Mouse (Mus musculus) forebrain, embryonic 16.5 days (tissue): ENCODE measurements around the gene Cerkl. TPM values are rescaled to one million over a fixed set of nuclear protein-coding genes. Genes with fewer than 3 reads are reported as not detected.

Experiments
- ATAC-seq: fragments of 200-750 bp; cut with Nextera tagmentation; 2 replicates; pipeline ENCODE4 v1.8.0; 2017; ENCODE audit warnings: mild to moderate bottlenecking, moderate library complexity
- H3K27ac ChIP-seq: fragments of 300-500 bp; sonication (generic); 2 replicates; pipeline ENCODE4 v1.5.1; 2014; ENCODE audit warnings: low read length, control low read depth
- H3K27me3 ChIP-seq: fragments of 300-500 bp; sonication (generic); replicated peaks from 2 replicates; pipeline ENCODE4 v1.6.1; 2014; ENCODE audit warnings: low read length; ENCODE audit not compliant: control insufficient read depth, insufficient read depth
- H3K36me3 ChIP-seq: fragments of 300-500 bp; sonication (generic); 2 replicates; pipeline ENCODE4 v1.6.1; 2014; ENCODE audit not compliant: control insufficient read depth, insufficient read depth
- H3K4me1 ChIP-seq: fragments of 300-500 bp; sonication (generic); replicated peaks from 2 replicates; pipeline ENCODE4 v1.6.1; 2014; ENCODE audit warnings: low read length; ENCODE audit not compliant: control insufficient read depth, insufficient read depth
- H3K4me2 ChIP-seq: fragments of 300-500 bp; sonication (generic); 2 replicates; pipeline ENCODE4 v1.6.1; 2014; ENCODE audit warnings: mild to moderate bottlenecking, low read length, control low read depth
- H3K4me3 ChIP-seq: fragments of 300-500 bp; sonication (generic); replicated peaks from 2 replicates; pipeline ENCODE4 v1.5.1; 2014; ENCODE audit warnings: mild to moderate bottlenecking, low read length, control low read depth
- H3K9ac ChIP-seq: fragments of 300-500 bp; sonication (generic); replicated peaks from 2 replicates; pipeline ENCODE4 v1.6.1; 2014; ENCODE audit warnings: low read depth, low read length, control low read depth
- H3K9me3 ChIP-seq: fragments of 300-500 bp; sonication (generic); 2 replicates; pipeline ENCODE4 v1.6.1; 2016; ENCODE audit warnings: low read length; ENCODE audit not compliant: control insufficient read depth
- WGBS: fragments of 180-500 bp; shearing (Covaris S2); extraction: QIAGEN DNeasy Blood & Tissue Kit; methylation state at CpG from one replicate; pipeline ENCODE4 v1.1.7; 2014; 5-methylcytosine and 5-hydroxymethylcytosine counted together
- polyA plus RNA-seq: library from polyadenylated mRNA; unstranded; fragments of >200 nt; fragmentation: Nextera tagmentation; extraction: Ambion mirVana; gene quantifications from 2 replicates; pipeline ENCODE4 v1.2.1, GENCODE M21; 2015

The Cerkl gene
- polyA plus RNA-seq, 1 experiment from 2014 or later, result 1.5 TPM

GRCm38 (mm10) chr2:79449371-79449770 is 7.2 kb downstream of the Cerkl start:
- H3K9me3 ChIP-seq, result no peaks in the 10 kb centered on the region
- H3K9ac ChIP-seq, result no peak overlapping the region
- 43% methylated on average over 4 of the region's 4 CpGs for WGBS
- no peaks in the 10 kb centered on the region for H3K36me3 ChIP-seq
- H3K4me2 ChIP-seq, result no peak overlapping the region
- no peak overlapping the region for H3K27ac ChIP-seq
- H3K27me3 ChIP-seq, result peaks cover 7% of the 10 kb centered on the region
- H3K4me1 ChIP-seq, result peaks cover 12% of the 10 kb centered on the region
- no peak overlapping the region for H3K4me3 ChIP-seq
- no peak for ATAC-seq

- Histone ChIP-seq H3K27ac (no peak overlapping the region), H3K27me3 (peaks cover 4% of the 10 kb centered on the region), H3K4me3 (no peak overlapping the region), H3K4me2 (no peak overlapping the region), H3K9me3 (no peaks in the 10 kb centered on the region), H3K4me1 (0 out of 2 replicates have a peak, but pooled peaks cover 5% of the 10 kb centered on the region), H3K36me3 (no peaks in the 10 kb centered on the region), H3K9ac (no peak overlapping the region)
- ATAC-seq, result no peak
- 79% methylated on average over 1 of the region's 1 CpGs for WGBS
These were observed 9.4 kb downstream of the Cerkl start for GRCm38 (mm10) chr2:79447198-79447597.

- ATAC-seq, result no peak
- no peak overlapping the region for H3K4me3 ChIP-seq
- H3K27me3 ChIP-seq, result no peaks in the 10 kb centered on the region
- H3K4me1 ChIP-seq, result no peaks in the 10 kb centered on the region
- 79% methylated on average over 3 of the region's 3 CpGs for WGBS
- no peak overlapping the region for H3K27ac ChIP-seq
- no peak overlapping the region for H3K9ac ChIP-seq
- no peaks in the 10 kb centered on the region for H3K36me3 ChIP-seq
- no peaks in the 10 kb centered on the region for H3K9me3 ChIP-seq
- no peak overlapping the region for H3K4me2 ChIP-seq
These were observed 12.5 kb downstream of the Cerkl start for GRCm38 (mm10) chr2:79443861-79444620.

GRCm38 (mm10) chr2:79443401-79443800 is 13.2 kb downstream of the Cerkl start:
- Histone ChIP-seq H3K4me2 (no peak overlapping the region), H3K4me3 (no peak overlapping the region), H3K27me3 (no peaks in the 10 kb centered on the region), H3K27ac (no peak overlapping the region), H3K4me1 (no peaks in the 10 kb centered on the region), H3K36me3 (no peaks in the 10 kb centered on the region), H3K9ac (no peak overlapping the region), H3K9me3 (no peaks in the 10 kb centered on the region)
- no peak for ATAC-seq
- WGBS, result 92% methylated on average over 2 of the region's 2 CpGs

- H3K27ac ChIP-seq, result no peak overlapping the region
- H3K4me1 ChIP-seq, result no peaks in the 10 kb centered on the region
- no peaks in the 10 kb centered on the region for H3K27me3 ChIP-seq
- H3K4me2 ChIP-seq, result no peak overlapping the region
- no peaks in the 10 kb centered on the region for H3K36me3 ChIP-seq
- no peak overlapping the region for H3K9ac ChIP-seq
- 64% methylated on average over 6 of the region's 6 CpGs for WGBS
- no peak overlapping the region for H3K4me3 ChIP-seq
- no peak for ATAC-seq
- H3K9me3 ChIP-seq, result no peaks in the 10 kb centered on the region
These were observed 13.7 kb downstream of the Cerkl start for GRCm38 (mm10) chr2:79442906-79443305.

GRCm38 (mm10) chr2:79442227-79442626 is 14.4 kb downstream of the Cerkl start:
- no peak overlapping the region for H3K4me2 ChIP-seq
- H3K4me3 ChIP-seq, result no peak overlapping the region
- 100% methylated on average over 2 of the region's 2 CpGs for WGBS
- no peaks in the 10 kb centered on the region for H3K9me3 ChIP-seq
- H3K9ac ChIP-seq, result no peak overlapping the region
- no peaks in the 10 kb centered on the region for H3K36me3 ChIP-seq
- no peaks in the 10 kb centered on the region for H3K27me3 ChIP-seq
- H3K27ac ChIP-seq, result no peak overlapping the region
- ATAC-seq, result no peak
- H3K4me1 ChIP-seq, result no peaks in the 10 kb centered on the region

- Histone ChIP-seq H3K4me1 (peaks cover 8% of the 10 kb centered on the region), H3K4me3 (no peak overlapping the region), H3K36me3 (no peaks in the 10 kb centered on the region), H3K4me2 (no peak overlapping the region), H3K27me3 (peaks cover 17% of the 10 kb centered on the region), H3K9me3 (no peaks in the 10 kb centered on the region), H3K27ac (no peak overlapping the region), H3K9ac (no peak overlapping the region)
- no peak for ATAC-seq
These were observed 26.5 kb downstream of the Cerkl start for GRCm38 (mm10) chr2:79430061-79430460.

GRCm38 (mm10) chr2:79429650-79430049 is 26.9 kb downstream of the Cerkl start:
- H3K9me3 ChIP-seq, result no peaks in the 10 kb centered on the region
- peaks cover 8% of the 10 kb centered on the region for H3K4me1 ChIP-seq
- WGBS, result 8% methylated on average over 6 of the region's 6 CpGs
- H3K27me3 ChIP-seq, result peaks cover 17% of the 10 kb centered on the region
- H3K4me2 ChIP-seq, result no peak overlapping the region
- H3K36me3 ChIP-seq, result no peaks in the 10 kb centered on the region
- H3K4me3 ChIP-seq, result no peak overlapping the region
- no peak for ATAC-seq
- H3K9ac ChIP-seq, result no peak overlapping the region
- no peak overlapping the region for H3K27ac ChIP-seq

GRCm38 (mm10) chr2:79429108-79429507 is 27.5 kb downstream of the Cerkl start:
- H3K9me3 ChIP-seq, result no peaks in the 10 kb centered on the region
- peaks cover 17% of the 10 kb centered on the region for H3K27me3 ChIP-seq
- H3K4me2 ChIP-seq, result peak overlapping the region; percentile 69
- no peaks in the 10 kb centered on the region for H3K36me3 ChIP-seq
- H3K4me1 ChIP-seq, result peaks cover 8% of the 10 kb centered on the region
- peak overlapping the region; percentile 39 for H3K4me3 ChIP-seq
- 21% methylated on average over 7 of the region's 7 CpGs for WGBS
- H3K9ac ChIP-seq, result peak overlapping the region; percentile 36; the same call in 1 of the 2 replicates
- H3K27ac ChIP-seq, result no peak overlapping the region
- ATAC-seq, result no peak
